Mouse (Mus musculus): ENCODE results near the gene Rabep2.
"Not testable (repeated sequence)": the region's sequence is repeated elsewhere in the genome, so short reads cannot be mapped to it uniquely, and the experiment has no call there.

Rabep2 gene

DNA sequence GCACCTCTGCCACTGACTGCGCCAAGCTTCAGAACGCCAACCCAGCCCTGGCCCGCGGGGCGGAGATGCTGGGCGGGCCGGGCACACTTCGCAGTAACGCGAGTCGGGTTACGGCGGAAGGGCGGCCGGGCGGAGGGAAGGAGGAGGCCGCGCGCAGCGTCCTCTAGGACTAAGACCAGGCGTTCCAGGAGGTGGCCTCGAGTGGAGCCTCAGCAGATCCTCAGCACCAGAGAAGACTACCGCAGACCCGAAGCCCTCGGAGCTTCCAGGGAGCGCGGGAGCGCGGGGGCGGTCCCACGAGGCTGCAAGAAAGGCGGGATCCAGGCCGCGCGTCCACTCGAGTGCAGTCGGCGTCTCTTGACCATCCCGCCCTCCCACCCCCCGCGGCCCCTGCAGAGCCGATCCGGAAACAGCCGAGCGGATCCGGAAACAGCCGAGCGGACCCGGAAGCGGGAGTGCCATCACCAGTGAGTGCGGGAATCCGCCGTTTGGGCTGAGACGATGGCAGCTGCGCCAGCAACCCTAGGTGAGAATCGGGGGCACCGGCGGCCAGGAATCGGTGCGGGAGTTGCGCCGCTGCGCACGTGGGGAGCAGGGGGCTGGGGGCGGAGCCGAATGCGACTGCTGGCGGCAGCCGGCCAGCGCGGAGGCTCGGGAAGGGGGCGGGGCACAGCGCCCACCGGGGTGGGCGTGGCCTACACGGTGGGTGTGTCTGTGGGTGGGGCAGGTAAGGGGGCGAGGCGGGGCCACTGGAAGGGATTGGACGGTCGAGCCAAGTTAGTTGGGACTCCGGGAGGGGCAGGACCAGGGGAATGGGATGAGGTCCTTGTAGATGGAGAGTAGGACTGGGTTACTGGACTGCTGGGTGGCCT lies at the start of gene Rabep2:
Rabep2 (plus strand) TSS at position 129 of the 872 bp plus-strand sequence.
- DNase-seq (ENCODE audit: low spot score in 2 of 2), result peak; percentile 88 to 89

GRCm38 (mm10) chr7:126383565-126383964 lies 45.0 kb upstream of the Rabep2 start:
- no peak for DNase-seq (ENCODE audit: low spot score in 2 of 2)

GRCm38 (mm10) chr7:126388185-126388584 lies 40.4 kb upstream of the Rabep2 start:
- DNase-seq (ENCODE audit: low spot score in 2 of 2), result no peak

DNA sequence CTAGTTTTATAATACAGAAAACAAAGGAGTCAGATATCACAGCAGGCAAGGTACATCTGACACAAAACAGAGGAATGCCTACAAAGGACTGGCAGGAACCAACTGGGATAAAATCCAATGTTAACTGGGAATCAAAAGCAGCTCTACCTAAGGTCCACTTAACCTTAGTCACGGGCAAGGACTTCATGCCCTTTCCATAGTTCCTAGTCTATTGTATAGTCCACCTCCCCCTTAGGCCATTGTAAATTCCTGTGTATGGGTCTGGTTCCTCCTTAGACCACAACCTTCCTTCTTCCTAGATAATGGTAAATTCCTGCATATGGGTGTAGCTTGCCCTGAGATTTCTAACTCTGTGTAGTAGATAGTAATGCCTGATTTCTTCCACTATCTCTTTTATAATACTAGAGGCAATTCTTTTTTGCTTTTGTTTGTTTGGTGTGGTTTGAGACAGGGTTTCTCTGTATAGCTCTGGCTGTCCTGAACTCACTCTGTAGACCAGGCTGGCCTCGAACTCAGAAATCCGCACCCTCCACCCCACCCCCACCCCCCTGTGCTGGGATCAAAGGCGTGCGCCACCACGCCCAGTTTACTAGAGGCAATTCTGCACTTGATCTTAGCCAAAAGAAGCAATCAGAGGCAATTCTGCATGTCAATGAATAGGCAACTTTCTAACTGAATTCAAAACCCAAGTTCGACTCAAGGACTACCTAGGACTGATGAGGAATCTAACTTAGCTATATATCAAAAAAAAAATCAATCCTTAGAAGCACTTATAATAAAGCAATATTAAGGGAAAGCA lies 36.3 kb upstream of the Rabep2 start:
- DNase-seq (ENCODE audit: low spot score in 2 of 2), result not testable (repeated sequence)

DNA sequence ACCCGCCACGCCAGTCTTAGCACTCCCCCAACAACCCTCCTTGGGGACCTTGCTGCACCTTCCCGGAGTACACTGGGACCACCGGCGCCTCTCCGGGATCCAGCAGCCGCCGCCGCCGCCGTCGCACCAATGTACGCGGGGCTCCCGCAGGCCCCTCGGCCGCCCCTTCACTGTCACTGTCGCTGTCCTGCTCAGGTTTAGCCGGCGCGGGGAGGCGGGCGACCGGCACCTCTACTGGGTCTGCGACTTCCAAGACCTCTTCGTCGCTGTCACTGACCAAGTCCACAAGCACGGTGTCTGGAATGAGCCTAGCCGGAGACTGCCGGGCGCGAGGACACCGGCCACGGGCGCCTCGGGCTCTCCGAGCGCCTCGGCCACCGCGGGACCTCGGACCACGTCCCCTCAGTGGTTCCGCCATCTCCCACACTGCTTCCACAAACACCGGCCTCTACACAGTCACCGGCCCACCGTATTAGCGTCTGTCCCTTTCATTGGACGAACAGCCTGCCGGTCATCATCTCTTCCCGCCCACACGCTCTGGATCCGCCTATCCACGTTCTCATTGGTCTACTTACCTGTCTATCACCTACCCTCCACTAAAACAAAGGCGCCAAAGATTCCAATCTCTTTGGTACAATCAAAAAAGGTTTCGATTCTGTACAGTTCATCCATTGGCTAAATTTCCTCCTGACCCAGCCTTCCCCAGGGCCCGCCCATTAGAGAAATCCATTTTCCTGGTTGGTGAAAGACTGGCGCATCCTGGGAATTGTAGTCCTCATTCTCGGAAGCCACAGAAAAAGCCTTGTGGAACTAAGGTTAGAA lies 32.0 kb upstream of the Rabep2 start, which contains the start of gene Nfatc2ip:
Nfatc2ip (minus strand) TSS at position 440 of the 822 bp plus-strand sequence.
- peak; percentile 90 to 96 for DNase-seq (ENCODE audit: low spot score in 2 of 2)

GRCm38 (mm10) chr7:126397221-126397620 lies 31.3 kb upstream of the Rabep2 start:
- no peak for DNase-seq (ENCODE audit: low spot score in 2 of 2)

GRCm38 (mm10) chr7:126397822-126398221 lies 30.7 kb upstream of the Rabep2 start:
- DNase-seq (ENCODE audit: low spot score in 2 of 2), result no peak

GRCm38 (mm10) chr7:126399548-126399947 lies 29.0 kb upstream of the Rabep2 start:
- peak; percentile 83 to 88 for DNase-seq (ENCODE audit: low spot score in 2 of 2)

- not testable (repeated sequence) for DNase-seq (ENCODE audit: low spot score in 2 of 2)
Measured at GRCm38 (mm10) chr7:126402518-126402917, 26.0 kb upstream of the Rabep2 start.

GRCm38 (mm10) chr7:126408686-126409085 lies 19.9 kb upstream of the Rabep2 start:
- DNase-seq (ENCODE audit: low spot score in 2 of 2), result no peak

DNA sequence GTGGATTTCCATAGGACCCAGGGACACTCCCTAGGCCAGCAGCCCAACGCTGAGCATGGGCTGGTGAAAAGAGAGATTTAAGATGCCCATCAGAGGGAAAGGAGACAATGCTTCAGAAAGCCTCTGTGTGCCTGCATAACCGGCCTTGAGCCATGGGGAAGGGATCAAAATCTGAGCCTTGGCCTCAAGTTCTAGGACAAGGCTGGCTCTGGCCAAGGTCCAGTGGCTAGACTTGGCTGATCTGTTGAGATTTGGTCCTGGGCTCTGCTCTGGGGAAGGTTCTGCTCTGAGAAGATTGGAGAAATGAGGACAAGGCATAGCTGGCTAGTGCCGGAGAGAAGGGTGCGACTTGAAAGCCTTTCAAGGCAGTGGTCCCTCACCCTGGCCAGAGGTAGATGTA lies 17.5 kb upstream of the Rabep2 start:
- DNase-seq (ENCODE audit: low spot score in 2 of 2), result no peak

- peak; percentile 85 for DNase-seq (ENCODE audit: low spot score in 2 of 2)
Measured at GRCm38 (mm10) chr7:126414725-126415124, 13.8 kb upstream of the Rabep2 start, which contains the start of gene Cd19. Gene Cd19 (minus strand): TSS chr7:126414889.

DNA sequence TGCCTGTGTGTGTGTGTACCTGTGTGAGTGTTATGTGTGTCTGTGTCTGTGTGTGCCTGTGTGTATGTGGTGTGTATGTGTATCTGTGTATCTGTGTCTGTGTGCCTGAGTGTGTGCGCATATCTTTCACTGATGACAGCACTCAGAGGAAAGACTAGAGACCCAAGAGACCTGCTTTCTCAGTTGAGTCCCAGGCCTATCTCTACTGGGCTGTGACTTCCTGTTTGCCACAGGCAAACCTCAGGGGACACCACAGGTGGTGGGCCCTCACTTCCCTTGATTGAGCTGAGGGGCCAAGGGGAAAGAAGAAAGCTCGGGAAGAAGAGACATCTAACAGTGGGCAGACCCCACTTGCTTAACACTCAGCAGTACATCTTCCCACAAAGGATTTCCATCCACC lies 11.9 kb upstream of the Rabep2 start:
- peak; percentile 88 to 89 for DNase-seq (ENCODE audit: low spot score in 2 of 2)

- DNase-seq (ENCODE audit: low spot score in 2 of 2), result peak; percentile 72 to 76
Measured at GRCm38 (mm10) chr7:126417045-126417444, 11.5 kb upstream of the Rabep2 start.

DNA sequence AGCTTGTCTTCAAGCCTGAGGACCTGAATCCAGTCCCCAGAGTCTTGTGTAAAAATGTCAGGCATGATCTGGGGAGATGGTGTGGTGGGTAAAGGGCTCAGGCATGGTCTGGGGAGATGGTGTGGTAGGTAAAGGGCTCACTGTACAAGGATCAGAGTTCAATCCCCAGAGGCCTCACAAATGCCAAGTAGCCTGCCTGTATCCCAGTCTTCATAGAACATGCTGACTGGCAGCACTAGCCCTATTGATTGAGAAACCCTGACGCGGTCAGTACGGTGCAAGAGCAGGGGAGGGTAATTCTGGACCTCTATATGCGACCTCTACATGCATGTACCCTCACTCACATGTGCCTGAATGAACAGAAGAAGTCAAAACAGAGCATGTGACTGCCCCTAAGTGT lies 11.0 kb upstream of the Rabep2 start:
- no peak for DNase-seq (ENCODE audit: low spot score in 2 of 2)

- no peak for DNase-seq (ENCODE audit: low spot score in 2 of 2)
Measured at GRCm38 (mm10) chr7:126418496-126418895, 10.1 kb upstream of the Rabep2 start.

GRCm38 (mm10) chr7:126421756-126422155 lies 6.8 kb upstream of the Rabep2 start:
- DNase-seq (ENCODE audit: low spot score in 2 of 2), result peak; percentile 75 to 79

DNA sequence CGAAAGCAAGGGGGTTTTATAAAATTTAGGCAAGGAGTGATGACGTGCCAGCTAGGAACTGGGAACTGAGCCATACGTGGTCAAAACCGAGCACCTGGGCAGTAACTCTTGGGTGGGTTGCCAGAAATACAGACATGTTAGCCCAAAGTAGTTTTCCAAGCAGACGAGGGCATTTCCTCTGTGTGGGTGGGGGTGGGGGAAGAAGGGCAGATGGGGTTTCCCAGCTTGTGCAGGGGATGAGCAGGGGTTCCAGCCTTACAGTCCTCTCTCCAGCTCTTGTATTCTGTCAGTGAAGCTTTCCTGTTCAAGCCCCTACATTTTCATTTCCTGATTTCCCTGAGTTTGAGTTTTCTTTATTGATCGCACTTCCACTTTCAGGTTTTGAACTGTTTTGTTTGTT lies 4.4 kb upstream of the Rabep2 start:
- DNase-seq (ENCODE audit: low spot score in 2 of 2), result no peak

GRCm38 (mm10) chr7:126427323-126427860 lies 1.2 kb upstream of the Rabep2 start:
- peak; percentile 25 to 26 for DNase-seq (ENCODE audit: low spot score in 2 of 2)

DNA sequence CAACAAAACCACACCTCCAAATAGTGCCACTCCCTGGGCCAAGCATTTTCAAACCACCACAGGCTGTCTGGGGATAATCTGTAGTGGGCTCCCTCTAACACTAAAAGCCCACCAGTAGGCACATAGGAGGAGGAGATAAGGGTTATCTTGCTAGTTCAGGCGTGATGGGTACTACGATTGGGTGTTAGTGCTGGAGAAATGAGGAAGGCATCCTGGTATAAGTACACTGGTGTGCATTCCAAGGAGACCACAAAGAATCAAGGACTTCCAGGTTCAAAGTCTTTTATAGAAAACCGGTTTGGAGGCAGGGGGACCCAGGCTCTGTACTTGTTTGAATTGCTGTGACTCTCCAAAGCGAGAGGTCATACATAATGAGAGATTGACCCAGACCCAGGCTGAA lies 405 bp upstream of the Rabep2 start:
- no peak for DNase-seq (ENCODE audit: low spot score in 2 of 2)

- no peak for DNase-seq (ENCODE audit: low spot score in 2 of 2)
Measured at GRCm38 (mm10) chr7:126429503-126429898, 942 bp downstream of the Rabep2 start.

All from spleen, postnatal 36 days (tissue).